Mouse (Mus musculus) embryonic stem cell, embryonic (primary cell): ENCODE results near the gene 1700001F09Rik.
"Not testable (repeated sequence)": the region's sequence is repeated elsewhere in the genome, so short reads cannot be mapped to it uniquely, and the experiment has no call there.

Experiments used
- CTCF ChIA-PET, 4 experiments: fragments of 300-600 bp in 2 of 4; fragments of 350-600 bp in 2 of 4; sonication (Branson Sonifier 250); formaldehyde crosslinking; loops; one replicate each; lab custom pipeline; 2022; ENCODE audit warnings: inconsistent platforms in 2 of 4; lab: Charles Lee
- POLR2A ChIA-PET, 4 experiments: fragments of 300-600 bp in 2 of 4; fragments of 350-600 bp in 2 of 4; sonication (Branson Sonifier 250); formaldehyde crosslinking; loops; one replicate each; lab custom pipeline; 2022; ENCODE audit warnings: antibody characterized with exemption in 4 of 4, inconsistent platforms in 1 of 4; lab: Charles Lee

1700001F09Rik gene

DNA sequence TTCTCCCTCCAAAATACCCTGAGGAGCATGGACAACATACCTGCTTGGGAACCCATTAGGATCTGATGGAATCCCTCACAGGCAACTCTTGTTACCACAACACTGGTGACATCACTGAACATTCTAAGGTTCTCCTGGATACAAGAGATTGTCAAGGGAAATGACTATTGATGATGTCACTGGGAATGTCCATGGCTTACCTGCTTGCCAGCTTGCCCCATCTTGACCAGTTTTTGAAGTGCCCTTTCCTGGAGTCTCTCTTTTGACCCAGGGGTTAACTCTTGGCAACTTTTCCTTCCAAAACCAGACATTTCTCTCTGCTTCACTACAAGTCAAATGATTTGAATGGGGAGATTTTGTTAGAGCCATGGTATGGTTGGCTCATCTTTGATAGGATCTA lies at the start of gene 1700001F09Rik:
TSS of gene 1700001F09Rik (minus strand) at position 101 of the 400 bp plus-strand sequence.
- POLR2A ChIA-PET, CTCF ChIA-PET: not testable (repeated sequence)

GRCm38 (mm10) chr14:43361713-43362112 lies 14.1 kb upstream of the 1700001F09Rik start:
- CTCF ChIA-PET, POLR2A ChIA-PET: not testable (repeated sequence)

DNA sequence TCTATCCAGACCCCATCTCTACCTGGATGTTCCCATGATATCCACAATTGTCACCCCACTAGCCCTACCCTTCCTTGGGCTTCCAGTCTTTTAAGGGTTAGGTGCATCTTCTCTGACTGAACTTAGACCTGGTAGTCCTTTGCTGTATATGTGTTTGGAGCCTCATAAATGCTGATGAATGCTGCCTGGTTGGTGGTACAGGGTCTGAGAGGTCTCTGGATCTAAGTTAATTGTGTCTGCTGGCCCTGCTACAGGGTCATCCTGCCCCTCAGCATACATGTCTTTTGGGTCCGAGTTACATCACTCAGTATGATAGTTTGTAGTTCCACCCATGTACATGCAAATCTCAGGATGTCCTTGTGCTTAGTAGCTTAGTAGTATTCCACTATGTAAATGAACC lies 11.6 kb upstream of the 1700001F09Rik start:
- CTCF ChIA-PET, POLR2A ChIA-PET: not testable (repeated sequence)

GRCm38 (mm10) chr14:43357496-43357895 lies 9.9 kb upstream of the 1700001F09Rik start:
- CTCF ChIA-PET, POLR2A ChIA-PET: not testable (repeated sequence)

GRCm38 (mm10) chr14:43352944-43353343 lies 5.3 kb upstream of the 1700001F09Rik start:
- CTCF ChIA-PET, result interaction anchor here in 1 of 4 experiments (0.6 kb wide), 1 partner anchor 48 kb away, joined by 3 read pairs; no protein-coding TSS in a partner anchor
- POLR2A ChIA-PET, result not testable (repeated sequence)

- CTCF ChIA-PET, POLR2A ChIA-PET: not testable (repeated sequence)
Observed at GRCm38 (mm10) chr14:43337646-43338045, 10.0 kb downstream of the 1700001F09Rik start.

DNA sequence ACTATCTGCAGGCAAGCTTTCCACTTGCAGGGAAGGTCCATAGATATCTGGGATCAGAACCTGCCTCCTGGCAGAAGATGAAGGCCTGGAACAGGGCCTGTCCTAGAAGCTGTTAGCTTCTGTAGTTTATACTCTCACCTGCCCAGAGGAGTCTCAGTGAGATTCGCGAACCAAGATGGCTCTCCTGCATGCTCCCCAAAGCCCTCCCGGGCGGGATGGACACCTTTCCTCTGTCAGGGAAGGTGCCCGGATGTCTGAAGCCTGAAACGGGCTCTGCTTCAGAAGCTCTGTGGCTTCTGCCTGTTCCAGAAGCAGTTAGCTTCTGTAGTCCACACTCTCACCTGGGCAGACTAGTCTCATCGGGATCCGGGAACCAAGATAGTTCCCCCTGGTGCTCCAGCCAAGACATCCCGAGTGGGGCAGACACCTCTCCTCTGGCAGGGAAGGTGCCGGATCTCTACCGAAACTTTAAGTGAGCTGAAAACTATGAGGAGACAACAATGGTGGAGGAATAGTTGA lies 16.2 kb downstream of the 1700001F09Rik start:
- CTCF ChIA-PET, POLR2A ChIA-PET: not testable (repeated sequence)

DNA sequence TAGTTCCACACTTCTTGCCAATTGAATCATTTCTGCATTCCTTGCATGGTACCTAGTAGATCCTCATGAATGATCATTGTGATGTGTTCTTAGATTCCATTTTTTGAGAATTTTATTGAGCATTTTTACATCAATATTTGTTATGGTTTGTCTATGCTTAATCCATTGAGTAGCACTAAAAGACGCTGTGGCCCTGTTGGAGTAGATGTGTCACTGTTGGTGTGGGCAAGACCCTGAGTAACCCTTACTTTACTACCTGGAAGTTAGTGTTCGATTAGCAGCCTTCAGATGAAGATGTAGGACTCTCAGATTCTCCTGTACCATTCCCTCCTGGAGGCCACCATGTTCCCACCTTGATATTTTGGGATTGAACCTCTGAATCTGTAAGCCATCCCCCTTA lies 19.0 kb downstream of the 1700001F09Rik start:
- POLR2A ChIA-PET, CTCF ChIA-PET: not testable (repeated sequence)

DNA sequence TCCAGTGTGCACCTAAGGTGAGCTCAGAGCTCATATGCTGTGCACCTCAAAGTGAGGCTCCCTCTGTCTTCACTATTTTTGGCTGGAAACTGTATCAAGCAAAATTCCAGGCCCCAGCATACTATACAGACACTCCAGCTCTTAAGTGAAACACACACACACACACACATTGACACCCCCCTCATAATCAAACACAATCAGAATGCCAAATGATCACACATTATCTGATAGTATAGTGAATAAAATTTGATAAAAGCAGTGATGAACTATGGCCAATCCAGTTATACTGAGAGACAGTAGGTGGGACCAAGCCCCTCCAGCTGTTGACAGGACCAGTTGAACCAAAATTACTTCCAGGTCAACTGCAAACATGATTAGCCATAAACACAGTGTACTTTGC lies 28.1 kb downstream of the 1700001F09Rik start:
- POLR2A ChIA-PET, CTCF ChIA-PET: not testable (repeated sequence)

- POLR2A ChIA-PET, CTCF ChIA-PET: not testable (repeated sequence)
Observed at GRCm38 (mm10) chr14:43293503-43293902, 54.1 kb downstream of the 1700001F09Rik start, which contains the start of gene Gm8127. Gm8127 (minus strand) TSS chr14:43293832.
